Mouse (Mus musculus) liver, adult 2 months (tissue): ENCODE results near the gene Mogat2.

Experiments used
- CTCF ChIP-seq: fragments of 200-500 bp; IDR thresholded peaks from 2 replicates; pipeline ENCODE4 v1.5.1; 2011; ENCODE audit warnings: low read depth, low read length, control low read depth
- POLR2A ChIP-seq: fragments of 200-500 bp; IDR thresholded peaks from 2 replicates; pipeline ENCODE4 v1.6.1; 2011; ENCODE audit warnings: low read length, control low read depth; ENCODE audit not compliant: insufficient read depth; ENCODE audit errors: extremely low read depth

- no peak for TF ChIP-seq POLR2A
- TF ChIP-seq CTCF = no peak
Observed at GRCm38 (mm10) chr7:99206364-99206763, 32.1 kb downstream of the Mogat2 start.
